Mouse (Mus musculus): Measurements from ENCODE around the gene Fbxl15.

DNA sequence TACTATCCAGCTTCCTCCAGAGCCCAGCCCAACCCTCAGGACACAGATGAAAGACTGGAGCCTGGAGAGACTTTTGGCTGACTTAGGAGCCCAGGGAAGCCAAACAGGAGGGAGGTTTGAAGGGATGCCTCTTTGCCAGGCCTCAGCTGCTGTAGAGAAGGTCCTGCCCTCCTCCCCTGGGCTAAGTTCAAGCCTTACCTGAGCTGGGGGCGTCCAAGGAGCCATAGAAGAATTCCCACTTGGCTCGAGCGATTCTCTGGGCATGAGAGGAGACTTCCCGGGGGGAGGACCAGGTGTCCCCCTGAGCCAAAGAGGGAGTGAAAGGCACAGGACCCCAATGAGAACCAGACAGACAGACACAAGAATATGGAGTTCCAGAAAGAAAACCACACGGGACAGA lies 4.3 kb upstream of the Fbxl15 start:
- TF ChIP-seq EP300 (IDR thresholded peaks at IDR 0.05) (no peak), CTCF (IDR thresholded peaks at IDR 0.05) (no peak)
